Mouse (Mus musculus) erythroblast, embryonic 14.5 days (primary cell): ENCODE measurements around the gene S100a14.

ENCODE experiments used
- GATA1 ChIP-seq: IDR thresholded peaks from 2 replicates; pipeline ENCODE4 v1.6.1; 2012; ENCODE audit warnings: low read length, inconsistent platforms, mixed read lengths
- TAL1 ChIP-seq: IDR thresholded peaks from 3 replicates; pipeline ENCODE4 v1.6.1; 2012; ENCODE audit warnings: low read length, inconsistent platforms, mixed read lengths

DNA sequence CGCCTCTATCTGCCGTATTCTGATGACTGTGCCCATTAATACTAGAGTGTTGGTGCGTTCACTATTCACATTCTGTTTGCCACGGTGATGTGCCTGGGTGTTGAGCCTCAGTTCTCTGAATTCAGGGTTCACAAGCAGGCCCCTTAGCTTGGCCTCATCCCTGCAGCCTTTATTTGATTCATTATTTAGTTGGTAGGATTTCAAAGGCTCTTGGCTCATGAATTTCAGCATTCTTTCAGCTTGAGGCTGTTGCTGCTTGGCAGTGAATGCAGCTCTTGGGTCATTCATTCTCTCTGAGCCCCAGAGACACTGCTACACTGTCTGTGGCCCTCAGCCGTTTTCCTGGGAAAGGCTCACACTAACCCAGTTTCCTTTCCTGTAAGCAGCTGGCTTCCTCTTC lies 29.3 kb downstream of the S100a14 start:
- TF ChIP-seq TAL1 (no peak), GATA1 (no peak)
